Comparison of ENCODE assay signal across 28 mouse cellular contexts in the genomic region with DNA sequence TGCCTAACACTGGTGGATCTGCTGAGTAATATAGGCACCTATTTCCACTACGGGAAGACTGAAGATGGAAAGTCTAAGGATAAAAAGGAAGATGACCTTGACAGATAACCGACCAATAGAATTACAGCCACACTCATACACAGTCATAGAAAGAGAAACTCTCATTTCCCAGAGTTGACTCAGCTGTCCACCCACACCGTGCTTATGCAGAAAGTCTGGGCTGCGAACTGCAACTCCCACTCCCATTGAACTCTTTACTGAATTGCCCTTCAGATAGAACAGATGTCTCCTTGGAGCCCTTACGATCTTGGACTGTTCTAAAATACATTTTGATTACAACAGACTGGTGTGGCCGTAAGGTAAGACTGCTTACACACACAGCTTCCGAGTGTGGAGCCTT. TPM values are rescaled to one million over a fixed set of nuclear protein-coding genes. Genes with fewer than 3 reads are reported as not detected.
DNase-seq lines count a peak whose midpoint lies in the region; ATAC-seq and TF ChIP-seq lines count a peak whose summit lies in the region.
"Had no signal": no experiment of that assay in that cellular context is flagged by ENCODE, and none has a peak within 500 bp of the region (broad histone marks: within the 10 kb centered on the region; RNA-seq: fewer than 3 reads in every experiment).

No protein-coding gene starts in this region.

- no peaks in the 10 kb centered on the region for H3K79me2 ChIP-seq in myocyte (ENCODE audit: control insufficient read depth, insufficient read depth)

- intact Hi-C loops in left cerebral cortex, adult 2 months (cut with DNase I), result no loop called here
- intact Hi-C loops in left cerebral cortex, postnatal 10 days (cut with DNase I), result no loop called here

- no peaks in the 10 kb centered on the region for H3K27me3 ChIP-seq in myocyte (ENCODE audit: control insufficient read depth, insufficient read depth, insufficient read length)
- H3K27me3 ChIP-seq: embryonic facial prominence, embryonic 13.5 days; forebrain, embryonic 15.5 days; hindbrain, embryonic 15.5 days; intestine, embryonic 15.5 days; limb, embryonic 13.5 days; liver, embryonic 13.5 days; stomach, embryonic 15.5 days had no signal

- no peak for TF ChIP-seq CTCF in left cerebral cortex, adult 2 months (IDR thresholded peaks at IDR 0.05)

- no peak overlapping the region for H3ac ChIP-seq in myocyte (ENCODE audit: control insufficient read depth, insufficient read length)

- no peak for DNase-seq in frontal cortex, postnatal 10 days (ENCODE audit: low spot score in 2 of 2)
- DNase-seq in left cerebral cortex, adult 2 months (ENCODE audit: extremely low spot score in 1 of 2, low spot score in 2 of 2), result peak; percentile 21 to 41
- DNase-seq in left cerebral cortex, postnatal 10 days (ENCODE audit: extremely low spot score in 1 of 2, low spot score in 2 of 2), result no peak
- DNase-seq in adrenal gland, postnatal 10 days, result peak; percentile 13
- no peak for DNase-seq in thymus, postnatal 0 days (ENCODE audit: low spot score)
- DNase-seq: cerebellum, adult 9-11 months; gastrocnemius, postnatal 10 days; heart, adult 18-20 months; heart, postnatal 36 days; kidney, adult 9 months; kidney, postnatal 36 days; liver, embryonic 13.5 days; lung, embryonic 14.5 days; lung, postnatal 4 days; retina, postnatal 1 day; thymus, adult 2 months had no signal

- no peak overlapping the region for H3K27ac ChIP-seq in left cerebral cortex, adult 2 months
- H3K27ac ChIP-seq: embryonic facial prominence, embryonic 13.5 days; forebrain, embryonic 15.5 days; hindbrain, embryonic 15.5 days; intestine, embryonic 15.5 days; limb, embryonic 13.5 days; liver, embryonic 13.5 days; stomach, embryonic 15.5 days had no signal

- TF ChIP-seq POLR2A in myocyte (IDR thresholded peaks at IDR 0.05; ENCODE audit: insufficient read length, low read depth), result no peak

- H3K4me3 ChIP-seq in left cerebral cortex, adult 2 months, result no peak overlapping the region
- no peak overlapping the region for H3K4me3 ChIP-seq in myocyte
- H3K4me3 ChIP-seq: embryonic facial prominence, embryonic 13.5 days; forebrain, embryonic 15.5 days; hindbrain, embryonic 15.5 days; intestine, embryonic 15.5 days; limb, embryonic 13.5 days; liver, embryonic 13.5 days; stomach, embryonic 15.5 days had no signal

- H3K36me3 ChIP-seq in myocyte (ENCODE audit: control insufficient read depth, insufficient read depth), result no peaks in the 10 kb centered on the region
- H3K36me3 ChIP-seq: embryonic facial prominence, embryonic 13.5 days; forebrain, embryonic 15.5 days; hindbrain, embryonic 15.5 days; intestine, embryonic 15.5 days; liver, embryonic 13.5 days; stomach, embryonic 15.5 days had no signal

- H3K4me2 ChIP-seq in myocyte (ENCODE audit: low read depth), result peak overlapping the region; percentile 48
- H3K4me2 ChIP-seq: embryonic facial prominence, embryonic 13.5 days; forebrain, embryonic 15.5 days; hindbrain, embryonic 15.5 days; intestine, embryonic 15.5 days; limb, embryonic 13.5 days; liver, embryonic 13.5 days; lung, embryonic 14.5 days; stomach, embryonic 15.5 days had no signal

- ATAC-seq in frontal cortex, adult (ENCODE audit: low TSS enrichment), result peak; percentile 90
- ATAC-seq: forebrain, embryonic 15.5 days; intestine, embryonic 15.5 days; midbrain, embryonic 16.5 days had no signal

TF ChIP-seq in myocyte, 11 proteins besides CTCF, POLR2A, EP300 and RAD21:
- TF ChIP-seq TCF3 (IDR thresholded peaks at IDR 0.05; ENCODE audit: insufficient read length, low read depth) (no peak), MYOD1 (IDR thresholded peaks at IDR 0.05; ENCODE audit: control insufficient read depth in 1 of 3, insufficient read length in 2 of 3, low read depth in 2 of 3) (peak in 2 of 3 experiments; percentile 26 to 35)

RNA-seq across cellular contexts. Expression of a gene that starts 41.1 kb away (rescaled TPM):
- 10 to 100 TPM; 32.0 to 35.1 TPM for total RNA-seq in left cerebral cortex, adult 2 months (2021)
- 10 to 100 TPM; 24.5 to 24.9 TPM for total RNA-seq in left cerebral cortex, postnatal 10 days (2021)
- 10 to 100 TPM; 11.4 to 13.0 TPM for total RNA-seq in adrenal gland, postnatal 10 days (2021)
- polyA plus RNA-seq in myocyte (2012; fragmentation: generic; extraction: Trizol), result 0.80 TPM
- 1.6 and 1.8 TPM in 2 replicates for polyA plus RNA-seq in thymus, postnatal 0 days (2015; fragmentation: Nextera tagmentation; extraction: Ambion mirVana)

RNA-seq across cellular contexts. Expression of a gene that starts 50.8 kb away (rescaled TPM):
- total RNA-seq in left cerebral cortex, adult 2 months (2021), result not detected
- total RNA-seq in left cerebral cortex, postnatal 10 days (2021), result not detected
- not detected for total RNA-seq in adrenal gland, postnatal 10 days (2021)
- polyA plus RNA-seq in myocyte (2012; fragmentation: generic; extraction: Trizol), result not detected
- 0.57 TPM in 1 of 2 replicates, not detected in the other for polyA plus RNA-seq in thymus, postnatal 0 days (2015; fragmentation: Nextera tagmentation; extraction: Ambion mirVana)
- total RNA-seq: gastrocnemius, postnatal 10 days; heart, adult 18-20 months; heart, postnatal 36 days; layer of hippocampus, postnatal 25 days had no signal
- polyA plus RNA-seq: embryonic facial prominence, embryonic 13.5 days; forebrain, embryonic 15.5 days; heart, embryonic 14.5 days; hindbrain, embryonic 15.5 days; intestine, embryonic 15.5 days; limb, embryonic 13.5 days; liver, embryonic 13.5 days; lung, embryonic 14.5 days; midbrain, embryonic 16.5 days; stomach, embryonic 15.5 days; thymus, adult 2 months; urinary bladder, adult 2 months had no signal

Comparison
In these comparisons a context has a peak if more than half of its experiments do, and no peak if none do; other contexts are left out.
1. DNase-seq: peak in left cerebral cortex, adult 2 months (2 of 2) and adrenal gland, postnatal 10 days (single experiment); none in frontal cortex, postnatal 10 days (0 of 2), left cerebral cortex, postnatal 10 days (0 of 2) and thymus, postnatal 0 days (single experiment).